Mouse (Mus musculus) limb, embryonic 14.5 days (tissue): ENCODE results near the gene Nfya. TPM values are rescaled to one million over a fixed set of nuclear protein-coding genes. Genes with fewer than 3 reads are reported as not detected.

Source experiments
- ATAC-seq: fragments of 200-750 bp; cut with Nextera tagmentation; 2 replicates; pipeline ENCODE4 v1.8.0; 2017; ENCODE audit warnings: low read depth, moderate number of reproducible peaks, moderate TSS enrichment; ENCODE audit not compliant: low FRiP score
- DNase-seq: peaks from one replicate; pipeline ENCODE4 v3.0.0-alpha.2; 2015; ENCODE audit warnings: low spot score
- H3K27ac ChIP-seq: fragments of 300-500 bp; sonication (generic); replicated peaks from 2 replicates; pipeline ENCODE4 v1.5.1; 2014; ENCODE audit warnings: low read depth, mild to moderate bottlenecking, low read length, moderate library complexity, mixed read lengths
- H3K27me3 ChIP-seq: fragments of 300-500 bp; sonication (generic); 2 replicates; pipeline ENCODE4 v1.6.1; 2014; ENCODE audit warnings: low read length, mixed read lengths; ENCODE audit not compliant: control insufficient read depth, insufficient read depth
- H3K36me3 ChIP-seq: fragments of 300-500 bp; sonication (generic); 2 replicates; pipeline ENCODE4 v1.6.1; 2014; ENCODE audit warnings: mild to moderate bottlenecking, low read length, moderate library complexity, mixed read lengths; ENCODE audit not compliant: control insufficient read depth, insufficient read depth
- H3K4me1 ChIP-seq: fragments of 300-500 bp; sonication (generic); 2 replicates; pipeline ENCODE4 v1.6.1; 2014; ENCODE audit warnings: antibody characterized with exemption, low read length, mixed read lengths; ENCODE audit not compliant: control insufficient read depth, insufficient read depth
- H3K4me2 ChIP-seq: fragments of 300-500 bp; sonication (generic); replicated peaks from 2 replicates; pipeline ENCODE4 v1.6.1; 2014; ENCODE audit warnings: low read depth, mild to moderate bottlenecking, low read length, moderate library complexity; ENCODE audit not compliant: severe bottlenecking
- H3K4me3 ChIP-seq: fragments of 300-500 bp; sonication (generic); replicated peaks from 2 replicates; pipeline ENCODE4 v1.5.1; 2014; ENCODE audit warnings: low read length
- H3K9ac ChIP-seq: fragments of 300-500 bp; sonication (generic); 2 replicates; pipeline ENCODE4 v1.6.1; 2014; ENCODE audit warnings: mild to moderate bottlenecking, low read depth, low read length, moderate library complexity; ENCODE audit not compliant: severe bottlenecking
- H3K9me3 ChIP-seq: fragments of 300-500 bp; sonication (generic); 2 replicates; pipeline ENCODE4 v1.6.1; 2016; ENCODE audit warnings: low read length; ENCODE audit not compliant: control insufficient read depth
- POLR2A ChIP-seq: fragments of 200-500 bp; IDR thresholded peaks from 2 replicates; pipeline ENCODE4 v1.8.0; 2012; ENCODE audit warnings: inconsistent platforms, mild to moderate bottlenecking, moderate library complexity, borderline replicate concordance; ENCODE audit not compliant: insufficient read depth, insufficient read length; ENCODE audit errors: extremely low read depth
- whole genome bisulfite sequencing: fragments of 180-500 bp; shearing (Covaris S2); extraction: QIAGEN DNeasy Blood & Tissue Kit; methylation state at CpG from one replicate; pipeline ENCODE4 v1.1.7; 2014; 5-methylcytosine and 5-hydroxymethylcytosine counted together
- polyA plus RNA-seq, 2 experiments: library from polyadenylated mRNA; depleted of rRNA in 1 of 2; stranded (reverse) in 1 of 2; unstranded in 1 of 2; fragments of >200 nt; fragmentation: Nextera tagmentation in 1 of 2; extraction: Ambion mirVana in 1 of 2; gene quantifications; 2 replicates each; pipeline versions ENCODE4 v1.2.1 to v1.2.3; 2012 to 2014

The Nfya gene
- polyA plus RNA-seq, 2 experiments: 19.2 to 95.0 TPM

GRCm38 (mm10) chr17:48418781-48419180 is 9.1 kb upstream of the Nfya start:
- WGBS: 93% methylated on average over 1 of the region's 1 CpGs

GRCm38 (mm10) chr17:48418174-48418573 is 8.5 kb upstream of the Nfya start:
- Histone ChIP-seq H3K9me3 (no peaks in the 10 kb centered on the region), H3K4me1 (no peaks in the 10 kb centered on the region), H3K9ac (no peak overlapping the region), H3K4me3 (no peak overlapping the region), H3K27me3 (no peaks in the 10 kb centered on the region), H3K36me3 (peaks cover 27% of the 10 kb centered on the region), H3K27ac (no peak overlapping the region), H3K4me2 (no peak overlapping the region)
- no peak for TF ChIP-seq POLR2A
- no peak for ATAC-seq
- 85% methylated on average over 7 of the region's 7 CpGs for WGBS
- DNase-seq: no peak

More at GRCm38 (mm10) chr17:48418781-48419180, 9.1 kb upstream of the Nfya start:
- TF ChIP-seq POLR2A: no peak
- no peak for ATAC-seq
- H3K27ac ChIP-seq: no peak overlapping the region
- peaks cover 27% of the 10 kb centered on the region for H3K36me3 ChIP-seq
- H3K4me2 ChIP-seq: no peak overlapping the region
- no peaks in the 10 kb centered on the region for H3K9me3 ChIP-seq
- H3K4me3 ChIP-seq: no peak overlapping the region
- no peak for DNase-seq
- no peak overlapping the region for H3K9ac ChIP-seq
- no peaks in the 10 kb centered on the region for H3K4me1 ChIP-seq
- H3K27me3 ChIP-seq: no peaks in the 10 kb centered on the region

GRCm38 (mm10) chr17:48417521-48417920 is 7.8 kb upstream of the Nfya start:
- H3K4me3 ChIP-seq: no peak overlapping the region
- H3K4me1 ChIP-seq: no peaks in the 10 kb centered on the region
- ATAC-seq (no peak), DNase-seq (no peak)
- H3K27me3 ChIP-seq: no peaks in the 10 kb centered on the region
- H3K9ac ChIP-seq: no peak overlapping the region
- no peak overlapping the region for H3K4me2 ChIP-seq
- H3K36me3 ChIP-seq: peaks cover 31% of the 10 kb centered on the region
- H3K9me3 ChIP-seq: no peaks in the 10 kb centered on the region
- no peak for TF ChIP-seq POLR2A
- 90% methylated on average over 6 of the region's 6 CpGs for WGBS
- no peak overlapping the region for H3K27ac ChIP-seq

- WGBS: 88% methylated on average over 14 of the region's 14 CpGs
- no peaks in the 10 kb centered on the region for H3K27me3 ChIP-seq
- ATAC-seq (peak; percentile 60; the same call in 1 of the 2 replicates), DNase-seq (peak; percentile 66)
- H3K9me3 ChIP-seq: no peaks in the 10 kb centered on the region
- H3K9ac ChIP-seq: no peak overlapping the region
- no peak overlapping the region for H3K4me3 ChIP-seq
- H3K4me2 ChIP-seq: no peak overlapping the region
- H3K36me3 ChIP-seq: peaks cover 33% of the 10 kb centered on the region
- H3K4me1 ChIP-seq: peaks cover 1% of the 10 kb centered on the region; the same call in 1 of the 2 replicates
- no peak for TF ChIP-seq POLR2A
- H3K27ac ChIP-seq: no peak overlapping the region
Measured at GRCm38 (mm10) chr17:48416425-48417195, 6.9 kb upstream of the Nfya start.

GRCm38 (mm10) chr17:48416011-48416410 is 6.3 kb upstream of the Nfya start:
- no peak overlapping the region for H3K27ac ChIP-seq
- TF ChIP-seq POLR2A: no peak
- no peak for ATAC-seq
- WGBS: 72% methylated on average over 7 of the region's 7 CpGs
- H3K4me3 ChIP-seq: no peak overlapping the region
- no peaks in the 10 kb centered on the region for H3K27me3 ChIP-seq
- H3K36me3 ChIP-seq: peaks cover 33% of the 10 kb centered on the region
- no peak for DNase-seq
- no peak overlapping the region for H3K4me2 ChIP-seq
- H3K9me3 ChIP-seq: no peaks in the 10 kb centered on the region
- no peak overlapping the region for H3K9ac ChIP-seq
- peaks cover 7% of the 10 kb centered on the region; the same call in 1 of the 2 replicates for H3K4me1 ChIP-seq
